Mouse (Mus musculus) R1 (cell line): ENCODE measurements at regions not wholly inside any gene's neighbourhood (a gene's known extent, or its start where the extent isn't known, plus 50 kb on each side); places are given as distances from the start of the nearest gene placed in this dataset.

Experiments used
- DNase-seq: peaks from one replicate; pipeline ENCODE4 v3.0.0-alpha.2; 2018; ENCODE audit warnings: low read depth, low spot score

DNA sequence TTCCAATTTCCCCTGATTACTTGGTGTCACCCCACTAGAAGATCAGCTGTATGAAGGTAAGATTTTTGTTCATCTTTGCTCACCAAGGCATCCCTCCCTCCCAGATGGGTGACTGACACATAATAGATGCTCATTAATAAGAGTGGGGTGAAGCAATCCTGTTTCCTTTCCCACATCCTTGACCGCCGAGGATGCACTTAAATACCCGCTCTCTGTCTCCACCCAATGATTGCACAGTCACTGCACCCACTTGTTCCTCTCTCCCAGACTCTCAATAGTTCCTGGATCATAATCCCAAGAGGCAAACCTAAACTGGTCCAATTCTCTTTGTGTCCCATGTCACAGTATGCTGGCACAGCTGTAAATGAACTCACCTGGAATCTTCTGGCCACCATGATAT lies 86.4 kb upstream of the Ccn6 start:
- no peak for DNase-seq

DNA sequence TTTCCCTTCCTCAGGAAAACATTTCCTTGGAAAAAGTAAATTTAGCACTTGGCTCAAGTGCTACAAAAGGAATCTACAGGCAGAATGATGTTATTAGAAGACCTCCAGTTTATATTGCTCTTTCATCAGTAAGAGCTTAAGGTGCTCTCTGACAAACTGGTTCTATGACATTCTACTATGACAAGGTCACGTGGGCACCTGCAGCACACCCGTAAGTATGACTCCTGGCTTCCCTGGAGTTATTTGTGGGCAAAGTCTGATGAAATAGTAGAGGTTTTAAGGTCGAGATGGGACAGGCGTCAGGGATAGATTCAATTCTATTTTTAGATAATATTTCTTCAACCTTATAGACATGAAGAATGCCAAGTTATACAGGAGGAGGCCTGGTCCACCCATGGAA lies 84.9 kb upstream of the Ccn6 start:
- no peak for DNase-seq

- DNase-seq: no peak
Observed at GRCm38 (mm10) chr10:39246984-39247383, 83.4 kb upstream of the Ccn6 start.

GRCm38 (mm10) chr10:39245141-39245540 lies 81.5 kb upstream of the Ccn6 start:
- no peak for DNase-seq

DNA sequence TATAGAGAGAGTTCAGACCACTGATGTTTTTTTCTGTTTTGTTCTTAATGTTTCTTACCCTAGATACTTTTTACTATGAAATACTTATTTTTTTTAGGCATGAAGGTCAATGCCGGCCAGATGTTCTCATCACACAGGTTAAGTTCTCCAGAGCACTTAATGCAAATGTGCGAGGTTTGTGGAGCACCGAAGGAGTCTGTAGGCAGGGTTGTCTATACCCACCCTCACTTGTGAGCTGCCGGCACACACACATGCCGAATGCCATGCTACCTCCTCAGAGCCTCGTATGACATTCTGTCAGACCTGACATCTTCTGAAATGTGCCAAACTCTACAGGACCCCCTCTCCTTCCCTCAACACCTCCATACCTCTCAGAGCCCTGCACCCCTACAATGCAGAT lies 80.5 kb upstream of the Ccn6 start:
- no peak for DNase-seq

DNA sequence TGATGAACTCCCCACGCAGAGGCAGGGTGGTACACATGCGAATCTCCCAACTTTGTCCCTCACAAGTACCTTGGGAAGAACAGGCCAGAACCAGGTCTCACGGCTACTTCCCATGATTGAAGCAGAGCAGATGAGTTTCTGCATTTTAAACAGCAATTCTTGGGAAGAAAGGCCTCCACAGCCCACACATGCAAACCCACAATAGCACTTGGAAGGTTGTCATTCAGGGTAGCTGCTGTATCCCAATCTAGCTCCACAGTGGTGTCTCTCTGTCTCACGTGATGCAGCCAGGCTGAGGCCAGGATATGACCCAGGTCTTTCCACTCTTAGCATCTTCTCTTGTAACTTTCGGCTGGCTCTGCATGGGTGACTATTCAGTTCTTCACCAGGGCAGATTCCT lies 78.8 kb upstream of the Ccn6 start:
- DNase-seq: no peak

DNA sequence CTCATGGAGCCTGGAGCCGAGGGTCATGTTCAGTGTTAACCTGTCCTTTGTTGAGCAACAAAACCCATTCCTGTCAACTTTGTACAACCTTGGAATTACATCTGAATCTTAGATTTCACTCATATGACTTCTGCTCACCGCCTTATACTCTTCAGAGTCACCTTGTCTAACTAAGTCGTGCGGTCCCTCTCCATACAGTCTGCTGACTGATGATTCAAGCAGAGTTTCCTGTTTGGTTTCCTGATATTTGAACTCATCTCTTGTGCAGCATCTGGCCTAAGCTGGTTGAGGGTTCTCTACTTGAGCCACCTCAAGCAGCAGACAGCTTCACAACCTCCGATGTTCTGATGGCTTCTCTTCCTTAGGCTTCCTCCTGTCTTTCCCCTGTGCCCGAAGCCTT lies 78.3 kb upstream of the Ccn6 start:
- DNase-seq: no peak

DNA sequence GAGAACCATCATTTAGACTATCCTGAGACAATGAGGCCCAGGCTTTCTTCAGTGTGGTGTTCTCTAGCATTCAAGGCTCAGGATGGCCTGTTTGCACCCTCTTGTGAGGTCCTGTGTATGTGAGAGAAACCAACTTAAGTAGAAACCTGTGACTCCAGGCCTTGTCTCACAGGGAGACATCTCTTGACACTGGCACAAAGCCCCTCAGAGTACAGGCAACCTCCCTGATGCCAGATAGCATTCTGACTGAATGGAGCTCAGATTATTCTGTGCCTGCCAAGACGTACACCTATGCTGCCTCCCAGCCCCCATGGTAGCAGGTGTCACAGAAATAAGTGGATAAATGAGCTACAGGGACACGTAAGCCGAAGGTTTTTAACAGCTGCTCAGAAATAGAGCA lies 77.9 kb upstream of the Ccn6 start:
- no peak for DNase-seq

- DNase-seq: no peak
Observed at GRCm38 (mm10) chr10:39240966-39241365, 77.4 kb upstream of the Ccn6 start.

- no peak for DNase-seq
Observed at GRCm38 (mm10) chr10:39240178-39240791, 76.7 kb upstream of the Ccn6 start.

DNA sequence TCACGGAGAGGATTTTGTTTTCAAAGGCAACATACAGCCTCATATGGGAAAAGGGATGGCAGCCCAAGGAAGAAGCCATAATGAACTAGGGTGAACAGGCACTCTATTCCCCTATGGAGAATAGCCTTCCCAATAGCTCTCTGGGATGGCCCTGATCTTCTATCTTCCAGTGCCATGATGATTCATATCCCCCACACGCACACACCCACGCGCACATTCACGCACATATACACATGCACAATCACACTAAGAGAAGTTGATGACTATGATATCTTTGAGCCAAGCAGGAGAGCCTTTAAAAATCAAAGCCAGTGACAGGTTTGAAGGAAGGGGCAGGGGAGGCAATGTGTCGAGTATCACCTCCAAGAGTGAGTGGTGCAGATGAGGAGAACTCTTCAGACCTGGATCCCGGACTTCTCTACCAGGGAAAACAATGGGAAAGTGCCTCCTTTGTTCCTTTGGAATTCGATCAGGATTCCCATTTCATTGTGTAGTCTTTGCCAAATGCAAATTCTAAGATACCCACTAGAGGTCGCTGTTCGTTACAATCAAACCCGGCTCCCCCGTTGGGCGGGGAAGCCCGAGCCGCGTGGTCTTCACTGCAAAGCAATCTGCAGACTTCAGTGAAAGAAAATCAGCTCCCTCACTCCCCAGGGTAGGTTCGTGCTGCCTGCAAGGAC lies 76.0 kb upstream of the Ccn6 start:
- peak; percentile 91 for DNase-seq

DNA sequence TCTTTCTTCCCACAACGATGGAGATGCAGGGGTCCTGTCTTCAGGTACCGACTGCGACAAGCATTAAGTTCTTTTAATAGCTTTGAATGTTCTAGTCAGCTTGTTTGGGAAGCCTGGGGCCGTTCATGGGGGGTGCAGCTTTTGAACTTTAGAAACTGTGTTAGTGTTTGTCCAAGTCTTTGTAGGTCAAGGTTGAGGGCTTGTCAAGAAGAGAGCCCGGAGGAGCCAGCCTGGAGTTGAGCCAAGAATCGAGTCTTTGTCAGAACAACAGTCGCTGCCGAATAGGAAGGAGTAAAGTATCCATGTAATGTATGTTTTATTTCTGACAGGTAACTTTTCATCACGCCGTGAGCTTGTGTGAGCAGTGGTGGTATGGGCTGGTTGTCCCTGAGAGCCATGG lies 75.0 kb upstream of the Ccn6 start:
- no peak for DNase-seq

DNA sequence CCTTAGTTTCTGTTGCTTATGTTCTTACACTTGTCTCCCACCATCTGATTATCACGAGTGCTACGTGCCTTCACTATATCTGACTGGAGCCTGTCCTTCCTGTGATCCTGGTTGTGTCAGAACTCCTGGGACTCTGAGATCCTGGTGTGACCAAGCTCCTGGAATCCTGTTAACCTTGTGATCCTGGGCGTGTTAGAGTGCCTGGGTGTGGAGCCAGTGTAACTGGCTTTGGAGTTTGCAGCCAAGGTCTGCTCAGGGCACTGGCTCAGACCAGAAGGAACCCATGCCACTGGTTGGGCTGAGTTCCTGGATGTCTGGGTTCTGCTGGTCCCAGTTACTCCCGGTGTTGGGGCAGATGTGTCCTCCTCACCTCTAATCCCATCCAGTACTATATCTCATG lies 74.0 kb upstream of the Ccn6 start:
- DNase-seq: no peak

DNA sequence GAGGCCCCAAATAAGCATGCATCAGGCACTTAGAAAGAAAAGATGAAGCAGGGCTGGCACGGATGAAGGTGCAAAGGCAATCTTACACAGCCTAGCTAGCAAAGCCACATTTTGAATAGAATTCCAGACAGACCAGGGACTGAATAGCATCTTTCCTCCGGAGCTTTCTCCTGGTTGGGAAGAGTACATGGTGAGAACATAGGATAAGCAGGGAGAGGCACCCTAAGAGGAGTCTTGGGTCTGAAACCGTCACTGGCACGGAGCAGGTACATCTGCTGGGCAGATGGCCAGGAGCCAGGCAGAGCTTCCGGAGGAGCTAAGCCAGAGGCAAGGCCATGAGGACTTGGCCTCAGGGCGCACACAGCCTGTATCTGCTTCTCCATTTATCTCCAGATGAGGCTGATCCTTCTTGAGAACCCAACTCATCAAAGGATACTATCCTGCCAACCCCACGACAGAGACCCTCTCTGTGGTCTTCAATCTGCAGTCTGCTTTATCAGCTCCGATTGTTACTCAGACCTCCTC lies 70.4 kb upstream of the Ccn6 start:
- DNase-seq: no peak

GRCm38 (mm10) chr10:39233191-39233590 lies 69.6 kb upstream of the Ccn6 start:
- DNase-seq: peak; percentile 66

DNA sequence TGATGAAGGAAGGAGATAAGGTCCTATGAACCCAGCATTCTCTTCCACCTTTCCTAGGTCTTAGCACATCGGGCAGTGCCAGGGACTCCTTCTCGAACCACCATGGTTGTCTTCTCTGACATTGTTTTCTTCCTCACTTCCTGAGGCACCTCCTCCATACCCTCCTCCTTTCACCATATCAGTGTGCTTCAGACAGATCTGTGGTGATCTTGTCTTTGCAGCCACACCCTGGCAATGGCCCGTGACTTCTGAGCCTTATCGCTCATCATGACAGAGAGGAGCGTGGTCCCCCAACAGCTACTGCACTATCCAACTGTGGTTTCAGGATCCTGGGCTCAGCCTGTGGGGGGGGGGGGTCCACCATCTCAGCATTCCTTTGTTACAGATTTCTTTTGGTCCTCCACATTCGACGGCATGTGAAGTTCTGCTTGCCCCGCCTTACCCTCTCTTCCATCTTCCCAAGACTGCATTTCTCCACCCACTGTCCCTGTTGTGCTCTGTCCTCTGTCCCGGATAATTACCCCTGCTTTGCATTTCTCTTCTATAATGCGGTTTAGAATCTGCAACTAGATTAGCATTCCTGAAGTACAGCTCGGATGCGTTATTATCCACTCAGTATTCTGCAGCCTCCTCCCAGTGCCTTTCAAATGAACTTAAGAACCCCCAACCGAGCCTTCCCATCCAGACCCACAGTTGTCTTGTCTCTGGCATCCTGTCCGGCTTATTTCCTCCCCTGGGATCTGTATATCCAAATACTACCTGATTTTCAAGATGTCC lies 67.2 kb upstream of the Ccn6 start:
- peak; percentile 82 for DNase-seq

DNA sequence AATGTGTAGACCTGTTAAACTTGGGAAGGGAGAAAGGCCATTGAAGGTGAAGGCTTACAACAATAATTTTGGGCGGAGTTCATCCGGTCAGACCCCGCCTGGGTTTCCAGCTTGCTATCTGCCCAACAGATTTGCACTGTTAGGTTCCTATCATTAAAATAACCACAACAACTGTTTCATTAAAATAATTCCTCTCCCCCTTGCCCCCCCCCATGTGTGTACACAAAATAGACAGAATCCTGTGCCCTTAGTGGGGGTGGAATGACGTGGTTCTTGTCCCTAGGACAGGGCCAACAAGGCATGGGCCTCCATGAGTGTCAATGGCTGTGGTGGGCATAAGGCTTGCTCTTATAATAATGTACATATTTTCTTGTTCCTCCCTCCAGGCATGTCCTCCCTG lies 65.6 kb upstream of the Ccn6 start:
- no peak for DNase-seq

DNA sequence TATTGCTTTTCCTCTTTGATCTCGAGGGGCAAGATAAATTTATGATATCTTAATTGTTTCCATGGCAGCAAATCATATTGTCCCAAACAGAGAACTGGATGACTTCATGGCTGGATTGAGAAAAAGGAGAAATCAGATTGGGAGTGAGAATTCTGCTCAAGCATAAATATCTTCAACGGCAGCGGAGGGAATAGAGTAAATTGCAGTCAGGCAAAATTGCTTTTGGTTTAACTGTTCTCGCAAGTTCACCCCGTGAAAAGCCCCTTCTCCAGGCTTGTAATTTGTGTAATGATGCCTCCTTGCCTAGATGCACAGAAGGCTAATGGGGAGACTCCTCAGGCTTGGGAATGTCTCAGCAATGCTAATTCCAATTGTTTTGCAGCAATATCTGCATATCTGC lies 64.4 kb upstream of the Ccn6 start:
- no peak for DNase-seq

GRCm38 (mm10) chr10:39227499-39227942 lies 63.9 kb upstream of the Ccn6 start:
- DNase-seq: peak; percentile 69

- no peak for DNase-seq
Observed at GRCm38 (mm10) chr10:39226518-39226917, 62.9 kb upstream of the Ccn6 start.

- DNase-seq: peak; percentile 94
Observed at GRCm38 (mm10) chr10:39224449-39225094, 61.0 kb upstream of the Ccn6 start.

DNA sequence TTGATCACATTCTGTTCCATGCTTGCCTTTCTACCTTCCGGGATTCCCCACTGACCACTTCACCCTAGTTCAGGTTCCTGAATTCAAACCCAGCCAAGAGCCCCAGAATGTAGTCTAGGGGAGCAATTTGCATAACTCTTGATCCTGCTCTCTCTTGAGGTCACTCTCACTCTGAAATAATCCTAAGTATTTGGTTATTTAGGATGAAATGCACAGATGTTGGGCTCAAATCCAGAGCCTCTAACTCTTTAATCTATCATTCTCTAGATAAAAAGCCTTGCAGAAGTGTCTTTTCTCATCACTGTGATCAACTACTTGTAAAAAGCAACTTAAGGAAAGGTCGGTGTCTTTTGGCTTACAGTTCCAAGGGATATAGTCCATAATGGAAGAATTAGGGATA lies 57.4 kb upstream of the Ccn6 start:
- no peak for DNase-seq
